Mouse (Mus musculus) liver, embryonic 14.5 days (tissue): ENCODE measurements around the gene Gm11037. TPM values are rescaled to one million over a fixed set of nuclear protein-coding genes. Genes with fewer than 3 reads are reported as not detected.

Source experiments
- ATAC-seq: fragments of 200-750 bp; cut with Nextera tagmentation; 2 replicates; pipeline ENCODE4 v1.8.0; 2017; ENCODE audit warnings: moderate number of reproducible peaks, mild to moderate bottlenecking, moderate library complexity; ENCODE audit not compliant: insufficient read depth
- DNase-seq, 3 experiments: peaks; one replicate each; pipeline ENCODE4 v3.0.0-alpha.2; 2012 to 2013; ENCODE audit warnings: low read depth in 3 of 3, low spot score in 3 of 3
- H3K27ac ChIP-seq: fragments of 300-500 bp; sonication (generic); 2 replicates; pipeline ENCODE4 v1.5.1; 2014; ENCODE audit warnings: moderate library complexity, mild to moderate bottlenecking, control low read depth, inconsistent platforms
- H3K27me3 ChIP-seq: fragments of 300-500 bp; sonication (generic); 2 replicates; pipeline ENCODE4 v1.6.1; 2014; ENCODE audit warnings: mild to moderate bottlenecking, low read length, moderate library complexity; ENCODE audit not compliant: control insufficient read depth, insufficient read depth
- H3K36me3 ChIP-seq: fragments of 300-500 bp; sonication (generic); replicated peaks from 2 replicates; pipeline ENCODE4 v1.6.1; 2014; ENCODE audit warnings: low read depth; ENCODE audit not compliant: control insufficient read depth, insufficient read depth
- H3K4me1 ChIP-seq, 2 experiments: fragments of 200-500 bp in 1 of 2; fragments of 300-500 bp in 1 of 2; sonication (generic) in 1 of 2; replicated peaks; 2 replicates each; pipeline ENCODE4 v1.6.1; 2012 to 2014; ENCODE audit warnings: antibody characterized with exemption in 1 of 2, inconsistent platforms in 1 of 2, low read length in 1 of 2; ENCODE audit not compliant: control insufficient read depth in 2 of 2, insufficient read depth in 2 of 2
- H3K4me2 ChIP-seq: fragments of 300-500 bp; sonication (generic); 2 replicates; pipeline ENCODE4 v1.6.1; 2014; ENCODE audit warnings: low read depth, mild to moderate bottlenecking, control low read depth, moderate library complexity
- H3K4me3 ChIP-seq, 2 experiments: fragments of 200-500 bp in 1 of 2; fragments of 300-500 bp in 1 of 2; sonication (generic) in 1 of 2; 2 replicates each; pipeline ENCODE4 v1.5.1; 2012 to 2014; ENCODE audit warnings: low read depth in 2 of 2, low read length in 2 of 2, mild to moderate bottlenecking in 2 of 2, control low read depth in 1 of 2, inconsistent platforms in 1 of 2, moderate library complexity in 1 of 2; ENCODE audit not compliant: insufficient read depth in 1 of 2
- H3K9ac ChIP-seq: fragments of 300-500 bp; sonication (generic); replicated peaks from 2 replicates; pipeline ENCODE4 v1.6.1; 2014; ENCODE audit warnings: mild to moderate bottlenecking, control low read depth, moderate library complexity
- H3K9me3 ChIP-seq: fragments of 300-500 bp; sonication (generic); 2 replicates; pipeline ENCODE4 v1.6.1; 2016; ENCODE audit warnings: low read length, mixed read lengths; ENCODE audit not compliant: control insufficient read depth
- CTCF ChIP-seq: IDR thresholded peaks from 2 replicates; pipeline ENCODE4 v1.5.1; 2016; ENCODE audit warnings: antibody characterized with exemption, low read depth, control low read depth
- EP300 ChIP-seq: IDR thresholded peaks from 2 replicates; pipeline ENCODE4 v1.6.1; 2016; ENCODE audit warnings: antibody characterized with exemption, low read depth
- WGBS: fragments of 180-500 bp; shearing (Covaris S2); extraction: QIAGEN DNeasy Blood & Tissue Kit; methylation state at CpG from one replicate; pipeline ENCODE4 v1.1.7; 2014; ENCODE audit not compliant: insufficient replicate concordance; 5-methylcytosine and 5-hydroxymethylcytosine counted together
- polyA plus RNA-seq, 2 experiments: library from polyadenylated mRNA; depleted of rRNA in 1 of 2; stranded (reverse) in 1 of 2; unstranded in 1 of 2; fragments of >200 nt; fragmentation: Nextera tagmentation in 1 of 2; extraction: Ambion mirVana in 1 of 2; gene quantifications; 2 replicates each; pipeline versions ENCODE4 v1.2.1 to v1.2.3; 2012 to 2014

Gm11037 gene
- polyA plus RNA-seq, 2 experiments, result not detected

DNA sequence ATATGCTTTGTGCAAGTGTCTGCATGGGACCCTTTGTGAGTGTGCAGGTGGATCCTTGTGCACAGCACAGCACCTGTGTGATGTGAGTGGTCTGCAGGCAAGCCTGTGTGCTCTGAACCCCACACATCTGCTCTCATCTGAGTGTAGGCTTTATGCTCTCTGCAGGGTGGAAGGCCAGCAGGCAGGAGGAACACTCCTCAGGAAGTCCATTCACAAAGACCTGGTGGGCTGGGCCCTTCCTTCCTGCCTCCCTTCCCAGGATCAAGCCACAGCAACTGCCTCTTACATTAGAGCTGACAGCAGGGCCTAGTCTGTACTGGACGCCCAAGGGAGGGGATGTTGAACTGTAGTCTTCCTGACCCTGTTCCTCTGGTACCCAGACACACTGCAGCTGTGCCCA, 1.1 kb downstream of the Gm11037 start:
- H3K9me3 ChIP-seq, result no peaks in the 10 kb centered on the region
- H3K4me3 ChIP-seq, result no peak overlapping the region
- peaks cover 48 to 55% of the 10 kb centered on the region in 2 experiments for H3K4me1 ChIP-seq
- 39% methylated on average over 1 of the region's 1 CpGs for WGBS
- no peak for TF ChIP-seq EP300
- no peak for TF ChIP-seq CTCF
- H3K27me3 ChIP-seq, result no peaks in the 10 kb centered on the region
- H3K27ac ChIP-seq, result peak overlapping the region; percentile 97
- no peak overlapping the region for H3K9ac ChIP-seq
- H3K4me2 ChIP-seq, result no peak overlapping the region
- DNase-seq, result no peak
- no peak for ATAC-seq
- H3K36me3 ChIP-seq, result no peaks in the 10 kb centered on the region

- peak overlapping the region; percentile 73 for H3K9ac ChIP-seq
- H3K27me3 ChIP-seq, result no peaks in the 10 kb centered on the region
- ATAC-seq (no peak; the same call in 1 of the 2 replicates), DNase-seq (no peak)
- no peaks in the 10 kb centered on the region for H3K9me3 ChIP-seq
- no peak for TF ChIP-seq EP300
- no peak for TF ChIP-seq CTCF
- peaks cover 45 to 55% of the 10 kb centered on the region in 2 experiments for H3K4me1 ChIP-seq
- peak overlapping the region; percentile 65 for H3K4me2 ChIP-seq
- peak overlapping the region; percentile 97 for H3K27ac ChIP-seq
- 69% methylated on average over 8 of the region's 8 CpGs for WGBS
- H3K4me3 ChIP-seq, result no peak overlapping the region
- no peaks in the 10 kb centered on the region for H3K36me3 ChIP-seq
These were observed 1.6 kb downstream of the Gm11037 start for GRCm38 (mm10) chr2:131134826-131135400.

GRCm38 (mm10) chr2:131135521-131136139, 2.3 kb downstream of the Gm11037 start:
- peak; percentile 100 for ATAC-seq
- no peaks in the 10 kb centered on the region for H3K27me3 ChIP-seq
- peak overlapping the region in 1 of 2 experiments; percentile 22; a peak in 1 of 4 replicates for H3K4me3 ChIP-seq
- no peaks in the 10 kb centered on the region for H3K36me3 ChIP-seq
- peak overlapping the region; percentile 65 for H3K4me2 ChIP-seq
- peaks cover 43 to 54% of the 10 kb centered on the region in 2 experiments for H3K4me1 ChIP-seq
- WGBS, result 6% methylated on average over 11 of the region's 11 CpGs
- peak; percentile 86 to 89 (median 88) for DNase-seq
- H3K9ac ChIP-seq, result peak overlapping the region; percentile 73
- TF ChIP-seq EP300 (peak; percentile 89), CTCF (no peak)
- H3K9me3 ChIP-seq, result no peaks in the 10 kb centered on the region
- peak overlapping the region; percentile 97 for H3K27ac ChIP-seq

DNA sequence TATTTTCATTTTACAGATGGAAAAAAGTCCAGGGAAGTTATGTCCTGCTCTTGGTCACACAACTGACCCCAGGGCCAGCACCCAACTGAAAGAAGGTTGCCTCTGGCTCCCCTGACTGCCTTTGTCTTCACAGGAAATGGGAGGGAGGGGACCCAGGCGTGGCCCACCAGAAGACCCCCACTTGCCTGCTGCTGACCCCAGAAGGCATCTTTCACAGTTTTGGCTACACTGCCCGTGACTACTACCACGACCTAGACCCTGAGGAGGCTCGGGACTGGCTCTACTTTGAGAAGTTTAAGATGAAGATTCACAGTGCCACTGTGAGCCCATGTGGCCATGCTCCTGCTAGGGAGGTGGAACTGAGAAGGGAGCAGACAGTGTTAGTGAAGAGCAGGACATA, 5.0 kb downstream of the Gm11037 start:
- DNase-seq (no peak), ATAC-seq (no peak)
- WGBS, result 71% methylated on average over 4 of the region's 4 CpGs
- H3K27me3 ChIP-seq, result no peaks in the 10 kb centered on the region
- H3K9me3 ChIP-seq, result no peaks in the 10 kb centered on the region
- no peak overlapping the region for H3K9ac ChIP-seq
- H3K27ac ChIP-seq, result peak overlapping the region; percentile 4; the same call in 1 of the 2 replicates
- H3K4me2 ChIP-seq, result no peak overlapping the region
- peaks cover 37 to 42% of the 10 kb centered on the region in 2 experiments for H3K4me1 ChIP-seq
- TF ChIP-seq CTCF, result no peak
- TF ChIP-seq EP300, result no peak
- peaks cover 2% of the 10 kb centered on the region for H3K36me3 ChIP-seq
- H3K4me3 ChIP-seq, result no peak overlapping the region

GRCm38 (mm10) chr2:131138760-131139159, 5.5 kb downstream of the Gm11037 start:
- peaks cover 5% of the 10 kb centered on the region for H3K36me3 ChIP-seq
- no peak overlapping the region for H3K4me2 ChIP-seq
- no peak for TF ChIP-seq CTCF
- TF ChIP-seq EP300, result no peak
- 83% methylated on average over 7 of the region's 7 CpGs for WGBS
- H3K27me3 ChIP-seq, result no peaks in the 10 kb centered on the region
- no peak overlapping the region for H3K9ac ChIP-seq
- H3K4me3 ChIP-seq, result no peak overlapping the region
- DNase-seq, result no peak
- H3K9me3 ChIP-seq, result no peaks in the 10 kb centered on the region
- peaks cover 37 to 42% of the 10 kb centered on the region in 2 experiments for H3K4me1 ChIP-seq
- no peak for ATAC-seq
- H3K27ac ChIP-seq, result no peak overlapping the region
